Mouse (Mus musculus): ENCODE data around the gene 3425401B19Rik.

Gene 3425401B19Rik

GRCm38 (mm10) chr14:32685124-32685826 lies at the start of gene 3425401B19Rik:
Gene 3425401B19Rik, minus strand, starts transcription at chr14:32685293.
- no peak for DNase-seq (ENCODE audit: extremely low spot score, low read depth, low spot score)

GRCm38 (mm10) chr14:32732961-32733360 lies 47.9 kb upstream of the 3425401B19Rik start:
- no peak for DNase-seq (ENCODE audit: extremely low spot score, low read depth, low spot score)

GRCm38 (mm10) chr14:32726864-32727263 lies 41.8 kb upstream of the 3425401B19Rik start:
- DNase-seq (ENCODE audit: extremely low spot score, low read depth, low spot score), result no peak

- no peak for DNase-seq (ENCODE audit: extremely low spot score, low read depth, low spot score)
Measured at GRCm38 (mm10) chr14:32721461-32721860, 36.4 kb upstream of the 3425401B19Rik start.

- no peak for DNase-seq (ENCODE audit: extremely low spot score, low read depth, low spot score)
Measured at GRCm38 (mm10) chr14:32716763-32717439, 31.8 kb upstream of the 3425401B19Rik start.

GRCm38 (mm10) chr14:32715489-32715888 lies 30.4 kb upstream of the 3425401B19Rik start:
- DNase-seq (ENCODE audit: extremely low spot score, low read depth, low spot score), result no peak

- DNase-seq (ENCODE audit: extremely low spot score, low read depth, low spot score), result no peak
Measured at GRCm38 (mm10) chr14:32715076-32715475, 30.0 kb upstream of the 3425401B19Rik start.

GRCm38 (mm10) chr14:32709861-32710260 lies 24.8 kb upstream of the 3425401B19Rik start:
- no peak for DNase-seq (ENCODE audit: extremely low spot score, low read depth, low spot score)

- no peak for DNase-seq (ENCODE audit: extremely low spot score, low read depth, low spot score)
Measured at GRCm38 (mm10) chr14:32708756-32709155, 23.7 kb upstream of the 3425401B19Rik start.

- DNase-seq (ENCODE audit: extremely low spot score, low read depth, low spot score), result no peak
Measured at GRCm38 (mm10) chr14:32707938-32708337, 22.8 kb upstream of the 3425401B19Rik start.

- no peak for DNase-seq (ENCODE audit: extremely low spot score, low read depth, low spot score)
Measured at GRCm38 (mm10) chr14:32700972-32701371, 15.9 kb upstream of the 3425401B19Rik start.

GRCm38 (mm10) chr14:32698556-32698955 lies 13.5 kb upstream of the 3425401B19Rik start:
- DNase-seq (ENCODE audit: extremely low spot score, low read depth, low spot score), result no peak

GRCm38 (mm10) chr14:32697774-32698173 lies 12.7 kb upstream of the 3425401B19Rik start:
- DNase-seq (ENCODE audit: extremely low spot score, low read depth, low spot score), result no peak

GRCm38 (mm10) chr14:32696344-32696743 lies 11.3 kb upstream of the 3425401B19Rik start:
- no peak for DNase-seq (ENCODE audit: extremely low spot score, low read depth, low spot score)

GRCm38 (mm10) chr14:32695906-32696305 lies 10.8 kb upstream of the 3425401B19Rik start:
- no peak for DNase-seq (ENCODE audit: extremely low spot score, low read depth, low spot score)

GRCm38 (mm10) chr14:32684735-32685105 lies 373 bp downstream of the 3425401B19Rik start:
- no peak for DNase-seq (ENCODE audit: extremely low spot score, low read depth, low spot score)

- no peak for DNase-seq (ENCODE audit: extremely low spot score, low read depth, low spot score)
Measured at GRCm38 (mm10) chr14:32683982-32684734, 935 bp downstream of the 3425401B19Rik start.

GRCm38 (mm10) chr14:32683251-32683838 lies 1.7 kb downstream of the 3425401B19Rik start:
- DNase-seq (ENCODE audit: extremely low spot score, low read depth, low spot score), result no peak

GRCm38 (mm10) chr14:32682536-32682935 lies 2.6 kb downstream of the 3425401B19Rik start:
- no peak for DNase-seq (ENCODE audit: extremely low spot score, low read depth, low spot score)

- no peak for DNase-seq (ENCODE audit: extremely low spot score, low read depth, low spot score)
Measured at GRCm38 (mm10) chr14:32681603-32682002, 3.5 kb downstream of the 3425401B19Rik start.

- no peak for DNase-seq (ENCODE audit: extremely low spot score, low read depth, low spot score)
Measured at GRCm38 (mm10) chr14:32678565-32678964, 6.5 kb downstream of the 3425401B19Rik start.
